Comparison of ENCODE assay signal across 25 mouse cellular contexts in genomic region chr9:42321442-42321841, GRCm38 (mm10).
"Had no signal": no experiment of that assay in that cellular context is flagged by ENCODE, and none has a peak within 500 bp of the region (broad histone marks: within the 10 kb centered on the region; RNA-seq: fewer than 3 reads in every experiment).

No protein-coding gene starts in this region.

- H3K9me3 ChIP-seq: heart, embryonic 15.5 days; hindbrain, embryonic 13.5 days; hindbrain, embryonic 15.5 days; kidney, embryonic 15.5 days; limb, embryonic 13.5 days; limb, embryonic 15.5 days; liver, embryonic 12.5 days had no signal

- H3K27ac ChIP-seq: heart, embryonic 13.5 days; heart, embryonic 15.5 days; hindbrain, embryonic 13.5 days; hindbrain, embryonic 15.5 days; hindbrain, postnatal 0 days; kidney, embryonic 15.5 days; kidney, postnatal 0 days; limb, embryonic 13.5 days; limb, embryonic 15.5 days; liver, embryonic 12.5 days; liver, embryonic 14.5 days had no signal

- H3K9ac ChIP-seq: heart, embryonic 13.5 days; heart, embryonic 15.5 days; hindbrain, embryonic 13.5 days; hindbrain, embryonic 15.5 days; kidney, embryonic 15.5 days; limb, embryonic 13.5 days; limb, embryonic 15.5 days; liver, embryonic 12.5 days; liver, embryonic 14.5 days had no signal

- H3K4me1 ChIP-seq: heart, embryonic 13.5 days; heart, embryonic 15.5 days; hindbrain, embryonic 15.5 days; kidney, embryonic 15.5 days; liver, embryonic 12.5 days had no signal

- H3K4me3 ChIP-seq: heart, embryonic 13.5 days; heart, embryonic 15.5 days; hindbrain, embryonic 13.5 days; hindbrain, embryonic 15.5 days; kidney, embryonic 15.5 days; limb, embryonic 13.5 days; limb, embryonic 15.5 days; liver, embryonic 12.5 days had no signal

- H3K36me3 ChIP-seq: heart, embryonic 13.5 days; heart, embryonic 15.5 days; hindbrain, embryonic 13.5 days; hindbrain, embryonic 15.5 days; kidney, embryonic 15.5 days; limb, embryonic 13.5 days; limb, embryonic 15.5 days; liver, embryonic 12.5 days had no signal

- H3K27me3 ChIP-seq: hindbrain, embryonic 15.5 days had no signal

- DNase-seq: gastrocnemius, postnatal 14 days; gastrocnemius, postnatal 36 days; heart, postnatal 14 days; heart, postnatal 36 days; kidney, adult 11 months; kidney, adult 2 months; kidney, adult 9 months; kidney, postnatal 14 days; kidney, postnatal 36 days; layer of hippocampus, adult 9-11 months; layer of hippocampus, postnatal 36 days; left cerebral cortex, postnatal 4 days had no signal

- H3K4me2 ChIP-seq: heart, embryonic 11.5 days; heart, embryonic 13.5 days; heart, embryonic 15.5 days; hindbrain, embryonic 13.5 days; hindbrain, embryonic 15.5 days; kidney, embryonic 15.5 days; limb, embryonic 13.5 days; limb, embryonic 15.5 days; liver, embryonic 12.5 days had no signal

- ATAC-seq: hindbrain, postnatal 0 days; intestine, embryonic 16.5 days; liver, embryonic 12.5 days had no signal
